Mouse (Mus musculus) E14TG2a.4 (cell line): ENCODE measurements around the gene Npas3.

Source experiments
- CTCF ChIP-seq: conservative IDR thresholded peaks from 2 replicates; pipeline ENCODE4 v1.5.1; 2014; ENCODE audit warnings: low read length
- NANOG ChIP-seq: IDR thresholded peaks from 2 replicates; pipeline ENCODE4 v1.6.1; 2014; ENCODE audit warnings: borderline replicate concordance, low read length, mixed read lengths
- POU5F1 ChIP-seq: IDR thresholded peaks from 2 replicates; pipeline ENCODE4 v1.6.1; 2014; ENCODE audit warnings: low read length, borderline replicate concordance

GRCm38 (mm10) chr12:53587691-53588504, 339.4 kb downstream of the Npas3 start:
- TF ChIP-seq CTCF (no peak), NANOG (no peak), POU5F1 (no peak)
